Mouse (Mus musculus) embryonic facial prominence, embryonic 13.5 days (tissue): ENCODE data around the gene Thrap3. TPM values are rescaled to one million over a fixed set of nuclear protein-coding genes. Genes with fewer than 3 reads are reported as not detected.

Source experiments
- ATAC-seq: fragments of 200-750 bp; cut with Nextera tagmentation; 2 replicates; pipeline ENCODE4 v1.8.0; 2017; ENCODE audit warnings: low read depth; ENCODE audit not compliant: insufficient number of reproducible peaks, insufficient read depth, low FRiP score, low TSS enrichment
- H3K27ac ChIP-seq: fragments of 300-500 bp; sonication (generic); 2 replicates; pipeline ENCODE4 v1.5.1; 2015; ENCODE audit warnings: moderate library complexity, mild to moderate bottlenecking, inconsistent platforms
- H3K27me3 ChIP-seq: fragments of 300-500 bp; sonication (generic); 2 replicates; pipeline ENCODE4 v1.6.1; 2015; ENCODE audit warnings: mild to moderate bottlenecking, inconsistent platforms
- H3K36me3 ChIP-seq: fragments of 300-500 bp; sonication (generic); 2 replicates; pipeline ENCODE4 v1.6.1; 2015; ENCODE audit warnings: mild to moderate bottlenecking, inconsistent platforms
- H3K4me1 ChIP-seq: fragments of 300-500 bp; sonication (generic); 2 replicates; pipeline ENCODE4 v1.6.1; 2015; ENCODE audit warnings: inconsistent platforms
- H3K4me2 ChIP-seq: fragments of 300-500 bp; sonication (generic); 2 replicates; pipeline ENCODE4 v1.6.1; 2015; ENCODE audit warnings: moderate library complexity, mild to moderate bottlenecking, inconsistent platforms
- H3K4me3 ChIP-seq: fragments of 300-500 bp; sonication (generic); 2 replicates; pipeline ENCODE4 v1.5.1; 2015; ENCODE audit warnings: mild to moderate bottlenecking, inconsistent platforms
- H3K9ac ChIP-seq: fragments of 300-500 bp; sonication (generic); 2 replicates; pipeline ENCODE4 v1.6.1; 2015; ENCODE audit warnings: mild to moderate bottlenecking, inconsistent platforms
- H3K9me3 ChIP-seq: fragments of 300-500 bp; sonication (generic); 2 replicates; pipeline ENCODE4 v1.6.1; 2016; ENCODE audit warnings: inconsistent platforms
- WGBS: fragments of 180-500 bp; shearing (Covaris S2); methylation state at CpG from one replicate; pipeline ENCODE4 v1.1.7; 2015; ENCODE audit warnings: mixed read lengths; 5-methylcytosine and 5-hydroxymethylcytosine counted together
- polyA plus RNA-seq: library from polyadenylated mRNA; unstranded; fragments of >200 nt; fragmentation: Nextera tagmentation; extraction: Ambion mirVana; gene quantifications from 2 replicates; pipeline ENCODE4 v1.2.1, GENCODE M21; 2015

The Thrap3 gene
- polyA plus RNA-seq, 1 experiment from 2014 or later: 262 TPM

- H3K4me1 ChIP-seq: peaks cover 19% of the 10 kb centered on the region
- H3K36me3 ChIP-seq: 0 out of 2 replicates have a peak, but pooled peaks cover 3% of the 10 kb centered on the region
- no peaks in the 10 kb centered on the region for H3K27me3 ChIP-seq
- WGBS: 81% methylated on average over 9 of the region's 9 CpGs
- no peak overlapping the region for H3K27ac ChIP-seq
- no peak for ATAC-seq
- H3K4me3 ChIP-seq: no peak overlapping the region
- H3K4me2 ChIP-seq: no peak overlapping the region
- H3K9me3 ChIP-seq: no peaks in the 10 kb centered on the region
- 0 out of 2 replicates have a peak overlapping the region, but pooled peaks have one; percentile 11 for H3K9ac ChIP-seq
These were observed 87.1 kb downstream of the Thrap3 start for GRCm38 (mm10) chr4:126115411-126115810.

Other genes with a start within 250 kb of the Thrap3 start
- gene Csf3r, start 178.2 kb downstream of the Thrap3 start, polyA plus RNA-seq: 0.62 and 0.69 TPM in 2 replicates
- gene Mrps15, start 155.8 kb downstream of the Thrap3 start, polyA plus RNA-seq: 154 and 162 TPM in 2 replicates
- gene Oscp1, start 144.2 kb downstream of the Thrap3 start, polyA plus RNA-seq: 19.2 and 22.2 TPM in 2 replicates
- 46.7 and 50.3 TPM in 2 replicates for gene Lsm10, start 106.1 kb downstream of the Thrap3 start, polyA plus RNA-seq
- 34.9 and 36.6 TPM in 2 replicates for gene Stk40, start 98.8 kb downstream of the Thrap3 start, polyA plus RNA-seq
- 70.2 and 78.2 TPM in 2 replicates for gene Eva1b, start 55.0 kb downstream of the Thrap3 start, polyA plus RNA-seq
- 8.6 and 10.3 TPM in 2 replicates for gene Sh3d21, start 39.3 kb downstream of the Thrap3 start, polyA plus RNA-seq
- gene Map7d1, start 53.6 kb upstream of the Thrap3 start, polyA plus RNA-seq: 48.8 and 57.0 TPM in 2 replicates
- gene Trappc3, start 59.6 kb upstream of the Thrap3 start, polyA plus RNA-seq: 122 and 126 TPM in 2 replicates
- 33.9 and 43.4 TPM in 2 replicates for gene Col8a2, start 84.0 kb upstream of the Thrap3 start, polyA plus RNA-seq
- 94.3 and 97.5 TPM in 2 replicates for gene Adprhl2, start 118.9 kb upstream of the Thrap3 start, polyA plus RNA-seq
- gene Tekt2, start 122.9 kb upstream of the Thrap3 start, polyA plus RNA-seq: 18.5 and 22.0 TPM in 2 replicates
- gene Ago3, start 226.8 kb upstream of the Thrap3 start, polyA plus RNA-seq: 20.1 and 24.9 TPM in 2 replicates